Mouse (Mus musculus) stomach, embryonic 16.5 days (tissue): ENCODE measurements around the gene Pbx2. TPM values are rescaled to one million over a fixed set of nuclear protein-coding genes. Genes with fewer than 3 reads are reported as not detected.

Experiments used
- ATAC-seq: fragments of 200-750 bp; cut with Nextera tagmentation; 2 replicates; pipeline ENCODE4 v1.8.0; 2017; ENCODE audit warnings: moderate number of reproducible peaks, moderate TSS enrichment; ENCODE audit not compliant: insufficient read depth, low FRiP score
- H3K27ac ChIP-seq: fragments of 300-500 bp; sonication (generic); 2 replicates; pipeline ENCODE4 v1.5.1; 2014; ENCODE audit warnings: low read length
- H3K27me3 ChIP-seq: fragments of 300-500 bp; sonication (generic); 2 replicates; pipeline ENCODE4 v1.6.1; 2014; ENCODE audit warnings: low read length, control low read depth, mixed read lengths; ENCODE audit not compliant: control insufficient read depth, insufficient read depth
- H3K36me3 ChIP-seq: fragments of 300-500 bp; sonication (generic); 2 replicates; pipeline ENCODE4 v1.6.1; 2014; ENCODE audit warnings: low read length; ENCODE audit not compliant: control insufficient read depth, insufficient read depth
- H3K4me1 ChIP-seq: fragments of 300-500 bp; sonication (generic); 2 replicates; pipeline ENCODE4 v1.6.1; 2014; ENCODE audit warnings: low read length, control low read depth, mixed read lengths; ENCODE audit not compliant: control insufficient read depth, insufficient read depth
- H3K4me2 ChIP-seq: fragments of 300-500 bp; sonication (generic); 2 replicates; pipeline ENCODE4 v1.6.1; 2014; ENCODE audit warnings: low read depth, low read length, mixed read lengths
- H3K4me3 ChIP-seq: fragments of 300-500 bp; sonication (generic); replicated peaks from 2 replicates; pipeline ENCODE4 v1.5.1; 2014; ENCODE audit warnings: mild to moderate bottlenecking, low read length
- H3K9ac ChIP-seq: fragments of 300-500 bp; sonication (generic); 2 replicates; pipeline ENCODE4 v1.6.1; 2014; ENCODE audit warnings: low read length
- H3K9me3 ChIP-seq: fragments of 300-500 bp; sonication (generic); replicated peaks from 2 replicates; pipeline ENCODE4 v1.6.1; 2016; ENCODE audit warnings: low read length, control low read depth; ENCODE audit not compliant: control insufficient read depth
- WGBS: fragments of 180-500 bp; shearing (Covaris S2); extraction: QIAGEN DNeasy Blood & Tissue Kit; methylation state at CpG from one replicate; pipeline ENCODE4 v1.1.7; 2014; 5-methylcytosine and 5-hydroxymethylcytosine counted together
- polyA plus RNA-seq: library from polyadenylated mRNA; unstranded; fragments of >200 nt; fragmentation: Nextera tagmentation; extraction: Ambion mirVana; gene quantifications from 2 replicates; pipeline ENCODE4 v1.2.1, GENCODE M21; 2015

Pbx2 gene
- polyA plus RNA-seq, 1 experiment from 2014 or later = 6.8 TPM

- H3K9ac ChIP-seq = no peak overlapping the region
- H3K36me3 ChIP-seq = 0 out of 2 replicates have a peak, but pooled peaks cover 10% of the 10 kb centered on the region
- H3K4me1 ChIP-seq = peaks cover 23% of the 10 kb centered on the region
- no peaks in the 10 kb centered on the region for H3K27me3 ChIP-seq
- no peak overlapping the region for H3K4me3 ChIP-seq
- H3K9me3 ChIP-seq = no peaks in the 10 kb centered on the region
- 84% methylated on average over 30 of the region's 30 CpGs for WGBS
- no peak overlapping the region; the same call in 1 of the 2 replicates for H3K4me2 ChIP-seq
- ATAC-seq = no peak
- no peak overlapping the region for H3K27ac ChIP-seq
Measured at GRCm38 (mm10) chr17:34645831-34646511, 54.9 kb downstream of the Pbx2 start.

Other genes with a start within 250 kb of the Pbx2 start
- gene Btnl2, start 236.4 kb upstream of the Pbx2 start, polyA plus RNA-seq = 1.3 and 1.4 TPM in 2 replicates
- 3.5 TPM in 2 replicates for gene Btnl1, start 214.1 kb upstream of the Pbx2 start, polyA plus RNA-seq
- 1.8 TPM in 2 replicates for gene BC051142, start 192.4 kb upstream of the Pbx2 start, polyA plus RNA-seq
- gene Btnl4, start 113.9 kb upstream of the Pbx2 start, polyA plus RNA-seq = 3.8 and 3.9 TPM in 2 replicates
- gene Btnl6, start 73.9 kb upstream of the Pbx2 start, polyA plus RNA-seq = 2.6 and 3.6 TPM in 2 replicates
- 4.7 and 4.9 TPM in 2 replicates for gene Notch4, start 27.0 kb upstream of the Pbx2 start, polyA plus RNA-seq
- 9.3 and 10.4 TPM in 2 replicates for gene Gpsm3, start 1.5 kb upstream of the Pbx2 start, polyA plus RNA-seq
- 2.7 and 3.0 TPM in 2 replicates for gene Ager, start 6.6 kb downstream of the Pbx2 start, polyA plus RNA-seq
- gene Rnf5, start 12.4 kb downstream of the Pbx2 start, polyA plus RNA-seq = 129 and 141 TPM in 2 replicates
- gene Agpat1, start 13.0 kb downstream of the Pbx2 start, polyA plus RNA-seq = 42.6 TPM in 2 replicates
- gene Egfl8, start 24.7 kb downstream of the Pbx2 start, polyA plus RNA-seq = 3.5 and 4.8 TPM in 2 replicates
- 25.2 and 25.7 TPM in 2 replicates for gene Ppt2, start 37.2 kb downstream of the Pbx2 start, polyA plus RNA-seq
- 0.31 and 0.45 TPM in 2 replicates for gene Prrt1, start 38.3 kb downstream of the Pbx2 start, polyA plus RNA-seq
- 13.1 and 14.4 TPM in 2 replicates for gene Fkbpl, start 53.5 kb downstream of the Pbx2 start, polyA plus RNA-seq
- gene Atf6b, start 55.9 kb downstream of the Pbx2 start, polyA plus RNA-seq = 73.5 and 78.0 TPM in 2 replicates
- gene Tnxb, start 79.3 kb downstream of the Pbx2 start, polyA plus RNA-seq = 1.3 and 1.8 TPM in 2 replicates
- 0.89 and 0.99 TPM in 2 replicates for gene C4b, start 152.6 kb downstream of the Pbx2 start, polyA plus RNA-seq
- 0.21 and 6.9 TPM in 2 replicates for gene Cyp21a1, start 213.3 kb downstream of the Pbx2 start, polyA plus RNA-seq
- gene Stk19, start 245.7 kb downstream of the Pbx2 start, polyA plus RNA-seq = 23.8 and 25.8 TPM in 2 replicates
- 48.9 and 53.3 TPM in 2 replicates for gene Dxo, start 245.8 kb downstream of the Pbx2 start, polyA plus RNA-seq